Mouse (Mus musculus) adrenal gland, postnatal 10 days (tissue): Measurements from ENCODE around the gene Dmrt1. TPM values are rescaled to one million over a fixed set of nuclear protein-coding genes. Genes with fewer than 3 reads are reported as not detected.

Experiments
- DNase-seq: peaks from one replicate; pipeline ENCODE4 v3.0.0; 2021; ENCODE audit warnings: mixed read lengths
- total RNA-seq, 2 experiments: library from RNA; stranded (reverse); gene quantifications; 2 replicates each; pipeline ENCODE4 v1.2.3; 2021

The Dmrt1 gene
- total RNA-seq, 2 experiments from 2014 or later = not detected

GRCm38 (mm10) chr19:25622291-25623251, 117.2 kb downstream of the Dmrt1 start:
- peak; percentile 85 for DNase-seq

GRCm38 (mm10) chr19:25628490-25628889, 123.1 kb downstream of the Dmrt1 start:
- peak; percentile 80 for DNase-seq

GRCm38 (mm10) chr19:25635119-25635518, 129.7 kb downstream of the Dmrt1 start:
- no peak for DNase-seq

GRCm38 (mm10) chr19:25635622-25636244, 130.3 kb downstream of the Dmrt1 start:
- DNase-seq = peak; percentile 80

- DNase-seq = no peak
Measured at GRCm38 (mm10) chr19:25638766-25639361, 133.4 kb downstream of the Dmrt1 start.

GRCm38 (mm10) chr19:25641786-25642185, 136.4 kb downstream of the Dmrt1 start:
- DNase-seq = no peak

- no peak for DNase-seq
Measured at GRCm38 (mm10) chr19:25647136-25647535, 141.7 kb downstream of the Dmrt1 start.

GRCm38 (mm10) chr19:25648701-25649100, 143.3 kb downstream of the Dmrt1 start:
- DNase-seq = no peak

- DNase-seq = no peak
Measured at GRCm38 (mm10) chr19:25650474-25650873, 145.1 kb downstream of the Dmrt1 start.

GRCm38 (mm10) chr19:25652560-25652959, 147.1 kb downstream of the Dmrt1 start:
- DNase-seq = no peak

Other genes starting within 250 kb of the Dmrt1 start
- not detected for gene Dmrt3, start 104.7 kb downstream of the Dmrt1 start, total RNA-seq
- 1 to 10 TPM; 5.6 to 8.0 TPM for gene Dmrt2, start 166.8 kb downstream of the Dmrt1 start, total RNA-seq